In the genomic region with DNA sequence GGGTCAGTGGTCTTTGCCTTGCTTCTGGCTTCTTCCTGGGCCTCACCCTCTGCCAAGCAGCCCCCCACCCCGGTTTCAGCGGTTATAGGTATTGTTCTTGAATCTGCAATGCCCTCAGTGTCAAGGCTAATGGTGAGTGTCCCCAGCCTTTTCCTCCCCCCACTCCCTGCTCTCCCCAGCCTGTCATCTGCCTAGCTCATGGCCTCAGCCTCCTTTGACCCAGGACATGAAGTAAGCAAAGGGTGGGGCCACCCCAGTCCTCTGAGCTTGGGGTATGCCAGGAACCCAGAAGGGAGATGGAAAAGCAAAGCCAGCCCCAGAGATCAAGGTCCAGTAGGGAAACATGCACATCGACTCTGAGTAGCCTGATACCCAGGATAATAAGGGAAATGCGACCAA, we compare ENCODE assay signal across 18 mouse cellular contexts.
A peak's percentile ranks its signal among the peaks of the same experiment; 100 is the strongest.
DNase-seq lines count a peak whose midpoint lies in the region; ATAC-seq and TF ChIP-seq lines count a peak whose summit lies in the region.
"Had no signal": no experiment of that assay in that cellular context is flagged by ENCODE, and none has a peak within 500 bp of the region (broad histone marks: within the 10 kb centered on the region; RNA-seq: fewer than 3 reads in every experiment).

No protein-coding gene starts in this region.

- no peak overlapping the region for H3K4me2 ChIP-seq in hindbrain, postnatal 0 days (ENCODE audit: low read depth, low read length)
- no peak overlapping the region for H3K4me2 ChIP-seq in heart, embryonic 11.5 days
- H3K4me2 ChIP-seq: embryonic facial prominence, embryonic 13.5 days; forebrain, embryonic 12.5 days; heart, embryonic 15.5 days; hindbrain, embryonic 14.5 days; liver, embryonic 13.5 days had no signal

- peaks cover 16% of the 10 kb centered on the region; the same call in 1 of the 2 replicates for H3K4me1 ChIP-seq in hindbrain, postnatal 0 days (ENCODE audit: insufficient read depth, low read length)
- H3K4me1 ChIP-seq in hindbrain, embryonic 10.5 days (replicated peaks) = peaks cover 5% of the 10 kb centered on the region
- H3K4me1 ChIP-seq in liver, adult 2 months (ENCODE audit: control insufficient read depth, insufficient read depth, low read length) = peaks cover 46% of the 10 kb centered on the region
- H3K4me1 ChIP-seq in heart, embryonic 11.5 days (ENCODE audit: control insufficient read depth, insufficient read depth, low read length) = no peaks in the 10 kb centered on the region
- H3K4me1 ChIP-seq: forebrain, embryonic 12.5 days had no signal

- DNase-seq in hindbrain, postnatal 0 days (ENCODE audit: low spot score) = no peak
- no peak for DNase-seq in hindbrain, embryonic 10.5 days (ENCODE audit: low spot score)
- peak; percentile 99 for DNase-seq in liver, adult 2 months (ENCODE audit: extremely low read depth, low read depth, low spot score)
- no peak for DNase-seq in liver
- DNase-seq in lung, postnatal 36 days = peak; percentile 38
- DNase-seq in lung, postnatal 4 days = no peak
- DNase-seq: liver, embryonic 13.5 days; thymus, postnatal 14 days had no signal

- H3K27me3 ChIP-seq in hindbrain, postnatal 0 days (ENCODE audit: insufficient read depth, low read length) = no peaks in the 10 kb centered on the region
- H3K27me3 ChIP-seq in hindbrain, embryonic 10.5 days (ENCODE audit: insufficient read depth, poor library complexity, severe bottlenecking) = no peaks in the 10 kb centered on the region
- no peaks in the 10 kb centered on the region for H3K27me3 ChIP-seq in liver, adult 2 months (ENCODE audit: control insufficient read depth, insufficient read depth, low read length)
- H3K27me3 ChIP-seq in heart, embryonic 11.5 days (ENCODE audit: control insufficient read depth, insufficient read depth, low read length) = peaks cover 12% of the 10 kb centered on the region; the same call in 1 of the 2 replicates
- H3K27me3 ChIP-seq: embryonic facial prominence, embryonic 13.5 days had no signal

- H3K79me2 ChIP-seq in liver, adult 2 months (ENCODE audit: control insufficient read depth, insufficient read depth, low read length) = no peaks in the 10 kb centered on the region

- no peak for ATAC-seq in hindbrain, postnatal 0 days
- no peak for ATAC-seq in heart, embryonic 11.5 days (replicated peaks; ENCODE audit: insufficient number of reproducible peaks, low FRiP score, low TSS enrichment)
- ATAC-seq: CD4-positive, CD25-positive, alpha-beta regulatory T cell, adult 4 months had no signal

- no peak for TF ChIP-seq CTCF in hindbrain, postnatal 0 days (IDR thresholded peaks at IDR 0.05; ENCODE audit: low read depth)
- TF ChIP-seq CTCF in liver, adult 2 months (IDR thresholded peaks at IDR 0.05; ENCODE audit: low read depth, low read length) = no peak

- H3K36me3 ChIP-seq in hindbrain, postnatal 0 days (ENCODE audit: insufficient read depth, low read length) = no peaks in the 10 kb centered on the region
- H3K36me3 ChIP-seq in hindbrain, embryonic 10.5 days = no peaks in the 10 kb centered on the region
- no peaks in the 10 kb centered on the region for H3K36me3 ChIP-seq in liver, adult 2 months (ENCODE audit: control insufficient read depth, insufficient read depth, low read length)
- H3K36me3 ChIP-seq in heart, embryonic 11.5 days (ENCODE audit: control insufficient read depth, insufficient read depth, low read length) = no peaks in the 10 kb centered on the region
- H3K36me3 ChIP-seq: embryonic facial prominence, embryonic 13.5 days; forebrain, embryonic 12.5 days; heart, embryonic 15.5 days; limb, embryonic 10.5 days; liver, embryonic 13.5 days had no signal

- H3K4me3 ChIP-seq in hindbrain, postnatal 0 days (ENCODE audit: low read length) = no peak overlapping the region
- no peak overlapping the region for H3K4me3 ChIP-seq in hindbrain, embryonic 10.5 days
- no peak overlapping the region for H3K4me3 ChIP-seq in liver, adult 2 months (ENCODE audit: insufficient read depth, low read depth, low read length)
- no peak overlapping the region for H3K4me3 ChIP-seq in heart, embryonic 11.5 days (ENCODE audit: low read depth, low read length)
- H3K4me3 ChIP-seq: embryonic facial prominence, embryonic 13.5 days; erythroblast, embryonic 14.5 days; forebrain, embryonic 12.5 days; heart, embryonic 15.5 days; layer of hippocampus, adult 2 months; limb, embryonic 10.5 days; liver, embryonic 13.5 days had no signal

- no peak overlapping the region for H3K9ac ChIP-seq in hindbrain, postnatal 0 days (replicated peaks; ENCODE audit: low read length)
- H3K9ac ChIP-seq in liver, adult 2 months (ENCODE audit: low read depth, low read length) = peak overlapping the region; percentile 75
- no peak overlapping the region for H3K9ac ChIP-seq in heart, embryonic 11.5 days (ENCODE audit: low read depth, low read length)
- H3K9ac ChIP-seq: embryonic facial prominence, embryonic 13.5 days; forebrain, embryonic 12.5 days; heart, embryonic 15.5 days; hindbrain, embryonic 14.5 days; liver, embryonic 13.5 days had no signal

- 0 out of 2 replicates have a peak overlapping the region, but pooled peaks have one; percentile 11 for H3K27ac ChIP-seq in hindbrain, postnatal 0 days
- no peak overlapping the region for H3K27ac ChIP-seq in hindbrain, embryonic 10.5 days
- H3K27ac ChIP-seq in liver, adult 2 months (replicated peaks; ENCODE audit: insufficient read depth, low read depth, low read length) = peak overlapping the region; percentile 96
- H3K27ac ChIP-seq in heart, embryonic 11.5 days (ENCODE audit: low read depth, low read length) = no peak overlapping the region
- H3K27ac ChIP-seq: embryonic facial prominence, embryonic 13.5 days; forebrain, embryonic 12.5 days; heart, embryonic 15.5 days; hindbrain, embryonic 14.5 days; layer of hippocampus, adult 2 months; limb, embryonic 10.5 days; liver, embryonic 13.5 days; macrophage had no signal

- TF ChIP-seq POLR2A in liver, adult 2 months (IDR thresholded peaks at IDR 0.05; ENCODE audit: extremely low read depth, insufficient read depth, low read length) = no peak

- WGBS in hindbrain, postnatal 0 days = 69% methylated on average over 4 of the region's 4 CpGs
- 77% methylated on average over 4 of the region's 4 CpGs for WGBS in hindbrain, embryonic 10.5 days
- WGBS in liver, adult 2 months = 18% methylated on average over 4 of the region's 4 CpGs
- WGBS in heart, embryonic 11.5 days (ENCODE audit: insufficient replicate concordance) = 69% methylated on average over 4 of the region's 4 CpGs

- no peaks in the 10 kb centered on the region for H3K9me3 ChIP-seq in hindbrain, postnatal 0 days (ENCODE audit: low read length)
- no peaks in the 10 kb centered on the region for H3K9me3 ChIP-seq in hindbrain, embryonic 10.5 days
- H3K9me3 ChIP-seq in heart, embryonic 11.5 days (replicated peaks; ENCODE audit: control insufficient read depth, low read length) = no peaks in the 10 kb centered on the region
- H3K9me3 ChIP-seq: forebrain, embryonic 12.5 days; heart, embryonic 15.5 days; limb, embryonic 10.5 days; liver, embryonic 13.5 days had no signal

Comparison
In these comparisons a context has a peak if more than half of its experiments do, and no peak if none do; other contexts are left out.
1. DNase-seq: peak in liver, adult 2 months (single experiment) and lung, postnatal 36 days (single experiment); none in hindbrain, postnatal 0 days (single experiment), hindbrain, embryonic 10.5 days (single experiment), liver (single experiment) and lung, postnatal 4 days (0 of 2).
2. H3K27ac ChIP-seq: peak in hindbrain, postnatal 0 days (single experiment) and liver, adult 2 months (single experiment); none in hindbrain, embryonic 10.5 days (single experiment) and heart, embryonic 11.5 days (single experiment).